Mouse (Mus musculus) liver, embryonic 14.5 days (tissue): ENCODE measurements around the gene Fhit.

Experiments
- CTCF ChIP-seq: IDR thresholded peaks from 2 replicates; pipeline ENCODE4 v1.5.1; 2016; ENCODE audit warnings: antibody characterized with exemption, low read depth, control low read depth
- EP300 ChIP-seq: IDR thresholded peaks from 2 replicates; pipeline ENCODE4 v1.6.1; 2016; ENCODE audit warnings: antibody characterized with exemption, low read depth

GRCm38 (mm10) chr14:9547952-9548351, 1613.9 kb downstream of the Fhit start:
- no peak for TF ChIP-seq CTCF
- TF ChIP-seq EP300, result no peak
